Mouse (Mus musculus) heart, embryonic 10.5 days (tissue): ENCODE data around the gene Cybrd1. TPM values are rescaled to one million over a fixed set of nuclear protein-coding genes. Genes with fewer than 3 reads are reported as not detected.
A peak's percentile ranks its signal among the peaks of the same experiment; 100 is the strongest.

Experiments used
- DNase-seq: peaks from one replicate; pipeline ENCODE4 v3.0.0-alpha.2; 2017; ENCODE audit warnings: low spot score
- H3K27ac ChIP-seq: fragments of 300-500 bp; sonication (generic); 2 replicates; pipeline ENCODE4 v1.5.1; 2016; ENCODE audit warnings: mild to moderate bottlenecking
- H3K27me3 ChIP-seq: fragments of 300-500 bp; sonication (generic); 2 replicates; pipeline ENCODE4 v1.6.1; 2016; ENCODE audit warnings: mild to moderate bottlenecking; ENCODE audit not compliant: poor library complexity, insufficient read depth, severe bottlenecking
- H3K36me3 ChIP-seq: fragments of 300-500 bp; sonication (generic); 2 replicates; pipeline ENCODE4 v1.6.1; 2016; ENCODE audit warnings: mild to moderate bottlenecking, moderate library complexity
- H3K4me1 ChIP-seq: fragments of 300-500 bp; sonication (generic); 2 replicates; pipeline ENCODE4 v1.6.1; 2016; ENCODE audit warnings: mild to moderate bottlenecking
- H3K4me3 ChIP-seq: fragments of 300-500 bp; sonication (generic); 2 replicates; pipeline ENCODE4 v1.5.1; 2016; ENCODE audit warnings: mild to moderate bottlenecking, moderate library complexity
- H3K9me3 ChIP-seq: fragments of 300-500 bp; sonication (generic); 2 replicates; pipeline ENCODE4 v1.6.1; 2016; ENCODE audit warnings: mild to moderate bottlenecking, moderate library complexity
- WGBS: fragments of 180-500 bp; shearing (Covaris S2); methylation state at CpG from one replicate; pipeline ENCODE4 v1.1.7; 2016; 5-methylcytosine and 5-hydroxymethylcytosine counted together
- polyA plus RNA-seq: library from polyadenylated mRNA; unstranded; fragments of >200 nt; fragmentation: Nextera tagmentation; extraction: Ambion mirVana; gene quantifications from 2 replicates; pipeline ENCODE4 v1.2.1, GENCODE M21; 2016

The Cybrd1 gene
- polyA plus RNA-seq, 1 experiment from 2014 or later = 1.9 TPM

- Histone ChIP-seq H3K4me1 (peaks cover 7% of the 10 kb centered on the region), H3K4me3 (no peak overlapping the region), H3K36me3 (0 out of 2 replicates have a peak, but pooled peaks cover 4% of the 10 kb centered on the region), H3K27me3 (peaks cover 7% of the 10 kb centered on the region; the same call in 1 of the 2 replicates), H3K27ac (no peak overlapping the region), H3K9me3 (no peaks in the 10 kb centered on the region)
- 60% methylated on average over 9 of the region's 9 CpGs for WGBS
- no peak for DNase-seq
These were observed 16.4 kb downstream of the Cybrd1 start for GRCm38 (mm10) chr2:71134041-71134505.

- WGBS = 74% methylated on average over 5 of the region's 5 CpGs
- no peak for DNase-seq
These were observed 17.1 kb downstream of the Cybrd1 start for GRCm38 (mm10) chr2:71134836-71135235.

GRCm38 (mm10) chr2:71140622-71141021 lies 22.9 kb downstream of the Cybrd1 start:
- 0 out of 2 replicates have a peak, but pooled peaks cover 4% of the 10 kb centered on the region for H3K36me3 ChIP-seq
- no peaks in the 10 kb centered on the region for H3K9me3 ChIP-seq
- H3K4me3 ChIP-seq = no peak overlapping the region
- H3K27ac ChIP-seq = no peak overlapping the region
- no peaks in the 10 kb centered on the region for H3K4me1 ChIP-seq
- WGBS = 63% methylated on average over 4 of the region's 4 CpGs
- DNase-seq = no peak
- peaks cover 1% of the 10 kb centered on the region; the same call in 1 of the 2 replicates for H3K27me3 ChIP-seq

More at GRCm38 (mm10) chr2:71134836-71135235, 17.1 kb downstream of the Cybrd1 start:
- Histone ChIP-seq H3K4me3 (no peak overlapping the region), H3K27me3 (peaks cover 7% of the 10 kb centered on the region; the same call in 1 of the 2 replicates), H3K27ac (no peak overlapping the region), H3K4me1 (peaks cover 7% of the 10 kb centered on the region), H3K36me3 (0 out of 2 replicates have a peak, but pooled peaks cover 4% of the 10 kb centered on the region), H3K9me3 (no peaks in the 10 kb centered on the region)

GRCm38 (mm10) chr2:71142410-71142809 lies 24.7 kb downstream of the Cybrd1 start:
- 66% methylated on average over 7 of the region's 7 CpGs for WGBS
- Histone ChIP-seq H3K9me3 (no peaks in the 10 kb centered on the region), H3K4me1 (no peaks in the 10 kb centered on the region), H3K36me3 (0 out of 2 replicates have a peak, but pooled peaks cover 4% of the 10 kb centered on the region), H3K4me3 (no peak overlapping the region), H3K27ac (no peak overlapping the region), H3K27me3 (no peaks in the 10 kb centered on the region)
- no peak for DNase-seq

- no peak for DNase-seq
- Histone ChIP-seq H3K27me3 (no peaks in the 10 kb centered on the region), H3K4me3 (no peak overlapping the region), H3K4me1 (no peaks in the 10 kb centered on the region), H3K36me3 (no peaks in the 10 kb centered on the region), H3K27ac (no peak overlapping the region), H3K9me3 (no peaks in the 10 kb centered on the region)
- 73% methylated on average over 4 of the region's 4 CpGs for WGBS
These were observed 28.1 kb downstream of the Cybrd1 start for GRCm38 (mm10) chr2:71145853-71146252.

GRCm38 (mm10) chr2:71146266-71146665 lies 28.5 kb downstream of the Cybrd1 start:
- no peak for DNase-seq
- H3K4me1 ChIP-seq = no peaks in the 10 kb centered on the region
- H3K9me3 ChIP-seq = no peaks in the 10 kb centered on the region
- H3K27ac ChIP-seq = no peak overlapping the region
- WGBS = 17% methylated on average over 3 of the region's 3 CpGs
- H3K36me3 ChIP-seq = no peaks in the 10 kb centered on the region
- no peak overlapping the region for H3K4me3 ChIP-seq
- no peaks in the 10 kb centered on the region for H3K27me3 ChIP-seq

GRCm38 (mm10) chr2:71147816-71148215 lies 30.1 kb downstream of the Cybrd1 start:
- H3K36me3 ChIP-seq = no peaks in the 10 kb centered on the region
- DNase-seq = no peak
- H3K9me3 ChIP-seq = no peaks in the 10 kb centered on the region
- WGBS = 65% methylated on average over 6 of the region's 6 CpGs
- H3K27me3 ChIP-seq = no peaks in the 10 kb centered on the region
- no peaks in the 10 kb centered on the region for H3K4me1 ChIP-seq
- H3K4me3 ChIP-seq = no peak overlapping the region
- H3K27ac ChIP-seq = no peak overlapping the region

- H3K4me3 ChIP-seq = no peak overlapping the region
- H3K27ac ChIP-seq = no peak overlapping the region
- no peaks in the 10 kb centered on the region for H3K9me3 ChIP-seq
- no peaks in the 10 kb centered on the region for H3K27me3 ChIP-seq
- H3K4me1 ChIP-seq = no peaks in the 10 kb centered on the region
- H3K36me3 ChIP-seq = no peaks in the 10 kb centered on the region
- WGBS = 85% methylated on average over 4 of the region's 4 CpGs
- no peak for DNase-seq
These were observed 34.4 kb downstream of the Cybrd1 start for GRCm38 (mm10) chr2:71152170-71152569.

GRCm38 (mm10) chr2:71155486-71155885 lies 37.8 kb downstream of the Cybrd1 start:
- DNase-seq = peak; percentile 82
- H3K9me3 ChIP-seq = no peaks in the 10 kb centered on the region
- H3K36me3 ChIP-seq = no peaks in the 10 kb centered on the region
- H3K27me3 ChIP-seq = no peaks in the 10 kb centered on the region
- no peak overlapping the region for H3K4me3 ChIP-seq
- 9% methylated on average over 8 of the region's 8 CpGs for WGBS
- 0 out of 2 replicates have a peak, but pooled peaks cover 6% of the 10 kb centered on the region for H3K4me1 ChIP-seq
- H3K27ac ChIP-seq = no peak overlapping the region

GRCm38 (mm10) chr2:71156446-71156845 lies 38.7 kb downstream of the Cybrd1 start:
- H3K4me3 ChIP-seq = no peak overlapping the region
- 83% methylated on average over 8 of the region's 8 CpGs for WGBS
- H3K27me3 ChIP-seq = no peaks in the 10 kb centered on the region
- H3K9me3 ChIP-seq = no peaks in the 10 kb centered on the region
- no peak for DNase-seq
- no peak overlapping the region for H3K27ac ChIP-seq
- no peaks in the 10 kb centered on the region for H3K36me3 ChIP-seq
- peaks cover 9% of the 10 kb centered on the region; the same call in 1 of the 2 replicates for H3K4me1 ChIP-seq

GRCm38 (mm10) chr2:71157881-71158280 lies 40.2 kb downstream of the Cybrd1 start:
- no peak for DNase-seq
- H3K9me3 ChIP-seq = no peaks in the 10 kb centered on the region
- no peak overlapping the region for H3K4me3 ChIP-seq
- WGBS = 89% methylated on average over 8 of the region's 8 CpGs
- no peaks in the 10 kb centered on the region for H3K27me3 ChIP-seq
- H3K27ac ChIP-seq = no peak overlapping the region
- H3K4me1 ChIP-seq = peaks cover 11% of the 10 kb centered on the region; the same call in 1 of the 2 replicates
- H3K36me3 ChIP-seq = no peaks in the 10 kb centered on the region

- H3K27ac ChIP-seq = no peak overlapping the region
- peaks cover 11% of the 10 kb centered on the region; the same call in 1 of the 2 replicates for H3K4me1 ChIP-seq
- whole genome bisulfite sequencing = 67% methylated on average over 16 of the region's 16 CpGs
- DNase-seq = no peak
- no peaks in the 10 kb centered on the region for H3K36me3 ChIP-seq
- H3K4me3 ChIP-seq = peak overlapping the region; percentile 35
- H3K27me3 ChIP-seq = no peaks in the 10 kb centered on the region
- H3K9me3 ChIP-seq = no peaks in the 10 kb centered on the region
These were observed 42.0 kb downstream of the Cybrd1 start for GRCm38 (mm10) chr2:71159576-71160306.

GRCm38 (mm10) chr2:71160307-71160861 lies 42.7 kb downstream of the Cybrd1 start:
- DNase-seq = no peak
- 53% methylated on average over 11 of the region's 11 CpGs for WGBS
- H3K27me3 ChIP-seq = no peaks in the 10 kb centered on the region

More at GRCm38 (mm10) chr2:71160307-71160861, 42.7 kb downstream of the Cybrd1 start:
- Histone ChIP-seq H3K27ac (no peak overlapping the region), H3K36me3 (no peaks in the 10 kb centered on the region), H3K4me1 (peaks cover 11% of the 10 kb centered on the region; the same call in 1 of the 2 replicates), H3K4me3 (peak overlapping the region; percentile 35), H3K9me3 (no peaks in the 10 kb centered on the region)
